Comparison of ENCODE assay signal across 8 mouse cellular contexts in the genomic region with DNA sequence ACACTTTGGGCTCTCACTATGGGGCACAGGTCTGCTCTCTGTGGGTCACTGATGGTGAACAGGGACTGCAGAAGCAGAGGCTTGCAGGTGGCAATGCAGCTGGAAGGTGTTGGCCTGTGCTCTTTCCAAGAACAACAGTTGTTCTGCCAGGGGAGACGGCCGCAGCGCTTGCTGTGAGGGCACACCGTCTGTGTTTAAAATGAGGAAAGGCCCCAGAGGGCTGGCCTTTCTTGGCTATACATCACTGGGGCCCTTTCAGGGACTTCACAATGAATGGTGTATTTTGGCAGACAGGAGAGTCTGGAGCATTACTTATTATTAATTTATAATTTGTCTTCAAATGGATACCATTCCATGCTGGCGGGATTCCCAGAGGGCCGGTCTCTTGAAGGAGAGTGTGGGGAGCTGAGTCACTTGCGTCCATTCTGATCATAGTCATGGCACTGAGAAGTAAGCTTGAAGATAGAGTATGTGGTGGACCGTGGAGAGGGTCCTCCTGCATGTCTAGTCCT.
A peak's percentile ranks its signal among the peaks of the same experiment; 100 is the strongest.
DNase-seq lines count a peak whose midpoint lies in the region; ATAC-seq and TF ChIP-seq lines count a peak whose summit lies in the region.

No protein-coding gene starts in this region.

- peak overlapping the region; percentile 52; the same call in 1 of the 2 replicates for H3K9ac ChIP-seq in heart, embryonic 13.5 days
- H3K9ac ChIP-seq in heart, adult 2 months (ENCODE audit: low read depth, low read length) = no peak overlapping the region
- H3K9ac ChIP-seq in midbrain, embryonic 12.5 days (replicated peaks) = no peak overlapping the region
- H3K9ac ChIP-seq in midbrain, postnatal 0 days (replicated peaks; ENCODE audit: low read length, poor library complexity, severe bottlenecking) = no peak overlapping the region
- no peak overlapping the region for H3K9ac ChIP-seq in intestine, embryonic 16.5 days (ENCODE audit: low read depth, low read length)
- no peak overlapping the region for H3K9ac ChIP-seq in stomach, postnatal 0 days (ENCODE audit: low read length)

- TF ChIP-seq EP300 in heart, adult 2 months (IDR thresholded peaks at IDR 0.05; ENCODE audit: insufficient read depth, low read depth, low read length) = no peak
- no peak for TF ChIP-seq EP300 in stomach, postnatal 0 days (optimal IDR thresholded peaks at IDR 0.05)

- peaks cover 39% of the 10 kb centered on the region for H3K4me1 ChIP-seq in heart, embryonic 13.5 days
- H3K4me1 ChIP-seq in heart, adult 2 months (ENCODE audit: control insufficient read depth, insufficient read depth, low read length) = no peaks in the 10 kb centered on the region
- H3K4me1 ChIP-seq in midbrain, embryonic 12.5 days = peaks cover 11% of the 10 kb centered on the region
- H3K4me1 ChIP-seq in midbrain, postnatal 0 days (ENCODE audit: insufficient read depth, low read length) = no peaks in the 10 kb centered on the region
- peaks cover 11% of the 10 kb centered on the region for H3K4me1 ChIP-seq in intestine, embryonic 16.5 days (ENCODE audit: control insufficient read depth, insufficient read depth, low read length)
- H3K4me1 ChIP-seq in stomach, postnatal 0 days (replicated peaks; ENCODE audit: control insufficient read depth, insufficient read depth) = no peaks in the 10 kb centered on the region; the same call in 1 of the 2 replicates

- intact Hi-C loops in heart, adult 2 months (cut with DNase I) = no loop called here
- intact Hi-C loops in left cerebral cortex, adult 2 months (cut with DNase I) = no loop called here

- ATAC-seq in heart, embryonic 13.5 days (ENCODE audit: extremely low read depth, insufficient number of reproducible peaks, low FRiP score, low TSS enrichment) = 0 out of 2 replicates have a peak, but pooled peaks have one; percentile 23
- ATAC-seq in midbrain, embryonic 12.5 days (ENCODE audit: low FRiP score, low read depth) = peak; percentile 23; the same call in 1 of the 2 replicates
- ATAC-seq in midbrain, postnatal 0 days (ENCODE audit: low FRiP score) = no peak
- ATAC-seq in intestine, embryonic 16.5 days = peak; percentile 66
- no peak for ATAC-seq in stomach, postnatal 0 days (ENCODE audit: low FRiP score, low TSS enrichment)

- no peaks in the 10 kb centered on the region for H3K9me3 ChIP-seq in heart, embryonic 13.5 days
- no peaks in the 10 kb centered on the region for H3K9me3 ChIP-seq in midbrain, embryonic 12.5 days
- no peaks in the 10 kb centered on the region for H3K9me3 ChIP-seq in midbrain, postnatal 0 days (ENCODE audit: low read length)
- no peaks in the 10 kb centered on the region for H3K9me3 ChIP-seq in intestine, embryonic 16.5 days (ENCODE audit: control insufficient read depth, low read length)
- no peaks in the 10 kb centered on the region for H3K9me3 ChIP-seq in stomach, postnatal 0 days (ENCODE audit: control insufficient read depth, low read length)

- H3K4me3 ChIP-seq in heart, embryonic 13.5 days = no peak overlapping the region
- no peak overlapping the region for H3K4me3 ChIP-seq in heart, adult 2 months
- no peak overlapping the region for H3K4me3 ChIP-seq in midbrain, embryonic 12.5 days
- no peak overlapping the region for H3K4me3 ChIP-seq in midbrain, postnatal 0 days (ENCODE audit: low read depth, low read length)
- H3K4me3 ChIP-seq in intestine, embryonic 16.5 days (ENCODE audit: low read length) = no peak overlapping the region
- no peak overlapping the region for H3K4me3 ChIP-seq in stomach, postnatal 0 days (ENCODE audit: low read depth, low read length)
- H3K4me3 ChIP-seq in left cerebral cortex, adult 2 months = no peak overlapping the region

- H3K4me2 ChIP-seq in heart, embryonic 13.5 days = peak overlapping the region; percentile 13; the same call in 1 of the 2 replicates
- no peak overlapping the region for H3K4me2 ChIP-seq in midbrain, embryonic 12.5 days (replicated peaks)
- no peak overlapping the region for H3K4me2 ChIP-seq in midbrain, postnatal 0 days (ENCODE audit: low read depth, low read length, poor library complexity, severe bottlenecking)
- H3K4me2 ChIP-seq in intestine, embryonic 16.5 days (ENCODE audit: low read depth, low read length) = no peak overlapping the region
- peak overlapping the region; percentile 21; the same call in 1 of the 2 replicates for H3K4me2 ChIP-seq in stomach, postnatal 0 days (replicated peaks; ENCODE audit: low read depth)

- H3K36me3 ChIP-seq in heart, embryonic 13.5 days = no peaks in the 10 kb centered on the region
- no peaks in the 10 kb centered on the region for H3K36me3 ChIP-seq in heart, adult 2 months (ENCODE audit: control insufficient read depth, insufficient read depth, low read length)
- no peaks in the 10 kb centered on the region for H3K36me3 ChIP-seq in midbrain, embryonic 12.5 days
- no peaks in the 10 kb centered on the region for H3K36me3 ChIP-seq in midbrain, postnatal 0 days (ENCODE audit: insufficient read depth, low read length)
- H3K36me3 ChIP-seq in intestine, embryonic 16.5 days (ENCODE audit: control insufficient read depth, insufficient read depth, low read length) = no peaks in the 10 kb centered on the region
- no peaks in the 10 kb centered on the region for H3K36me3 ChIP-seq in stomach, postnatal 0 days (ENCODE audit: control insufficient read depth, insufficient read depth, low read length)

- H3K27me3 ChIP-seq in heart, embryonic 13.5 days (replicated peaks) = no peaks in the 10 kb centered on the region
- no peaks in the 10 kb centered on the region for H3K27me3 ChIP-seq in heart, adult 2 months (ENCODE audit: control insufficient read depth, insufficient read depth, low read length)
- H3K27me3 ChIP-seq in midbrain, embryonic 12.5 days = no peaks in the 10 kb centered on the region
- no peaks in the 10 kb centered on the region for H3K27me3 ChIP-seq in midbrain, postnatal 0 days (ENCODE audit: insufficient read depth, low read length)
- no peaks in the 10 kb centered on the region for H3K27me3 ChIP-seq in intestine, embryonic 16.5 days (replicated peaks; ENCODE audit: control insufficient read depth, insufficient read depth, low read length)
- no peaks in the 10 kb centered on the region for H3K27me3 ChIP-seq in stomach, postnatal 0 days (ENCODE audit: control insufficient read depth, insufficient read depth, low read length)

- DNase-seq in heart, adult 2 months = no peak
- DNase-seq in midbrain, postnatal 0 days (ENCODE audit: low spot score) = no peak
- DNase-seq in stomach, postnatal 0 days (ENCODE audit: low spot score) = no peak
- no peak for DNase-seq in left cerebral cortex, adult 2 months (ENCODE audit: extremely low spot score in 1 of 2, low spot score in 2 of 2)
- no peak for DNase-seq in cerebellum, adult 11-12 months

- H3K27ac ChIP-seq in heart, embryonic 13.5 days (replicated peaks) = 0 out of 2 replicates have a peak overlapping the region, but pooled peaks have one; percentile 28
- H3K27ac ChIP-seq in heart, adult 2 months = no peak overlapping the region
- H3K27ac ChIP-seq in midbrain, embryonic 12.5 days (replicated peaks) = no peak overlapping the region
- H3K27ac ChIP-seq in midbrain, postnatal 0 days (ENCODE audit: low read depth, low read length) = no peak overlapping the region
- no peak overlapping the region for H3K27ac ChIP-seq in intestine, embryonic 16.5 days (ENCODE audit: low read length)
- H3K27ac ChIP-seq in stomach, postnatal 0 days (replicated peaks) = no peak overlapping the region
- no peak overlapping the region for H3K27ac ChIP-seq in left cerebral cortex, adult 2 months

- TF ChIP-seq CTCF in heart, adult 2 months (IDR thresholded peaks at IDR 0.05) = no peak
- no peak for TF ChIP-seq CTCF in midbrain, postnatal 0 days (IDR thresholded peaks at IDR 0.05)
- TF ChIP-seq CTCF in stomach, postnatal 0 days (IDR thresholded peaks at IDR 0.05; ENCODE audit: low read depth) = no peak
- TF ChIP-seq CTCF in left cerebral cortex, adult 2 months (IDR thresholded peaks at IDR 0.05) = no peak

- no peaks in the 10 kb centered on the region for H3K79me2 ChIP-seq in heart, adult 2 months (replicated peaks; ENCODE audit: control insufficient read depth, insufficient read depth, low read length)

- no peak for TF ChIP-seq POLR2A in heart, adult 2 months (IDR thresholded peaks at IDR 0.05; ENCODE audit: insufficient read depth, low read depth, low read length)

- 49% methylated on average over 8 of the region's 8 CpGs for WGBS in heart, embryonic 13.5 days
- 57% methylated on average over 8 of the region's 8 CpGs for WGBS in heart, adult 2 months
- 62% methylated on average over 8 of the region's 8 CpGs for WGBS in midbrain, embryonic 12.5 days
- WGBS in midbrain, postnatal 0 days = 44% methylated on average over 8 of the region's 8 CpGs
- 29% methylated on average over 8 of the region's 8 CpGs for WGBS in intestine, embryonic 16.5 days
- WGBS in stomach, postnatal 0 days = 17% methylated on average over 8 of the region's 8 CpGs

Comparison
In these comparisons a context has a peak if more than half of its experiments do, and no peak if none do; other contexts are left out.
1. ATAC-seq: peak in heart, embryonic 13.5 days (single experiment), midbrain, embryonic 12.5 days (single experiment) and intestine, embryonic 16.5 days (single experiment); none in midbrain, postnatal 0 days (single experiment) and stomach, postnatal 0 days (single experiment).
2. H3K4me2 ChIP-seq: peak in heart, embryonic 13.5 days (single experiment) and stomach, postnatal 0 days (single experiment); none in midbrain, embryonic 12.5 days (single experiment), midbrain, postnatal 0 days (single experiment) and intestine, embryonic 16.5 days (single experiment).